Mouse (Mus musculus): ENCODE measurements around the gene Dis3l2.

Gene Dis3l2

GRCm38 (mm10) chr1:86916355-86916984, 212.9 kb downstream of the Dis3l2 start:
- DNase-seq (ENCODE audit: low read depth), result no peak

GRCm38 (mm10) chr1:86925776-86926175, 222.2 kb downstream of the Dis3l2 start:
- DNase-seq (ENCODE audit: low read depth), result no peak

DNA sequence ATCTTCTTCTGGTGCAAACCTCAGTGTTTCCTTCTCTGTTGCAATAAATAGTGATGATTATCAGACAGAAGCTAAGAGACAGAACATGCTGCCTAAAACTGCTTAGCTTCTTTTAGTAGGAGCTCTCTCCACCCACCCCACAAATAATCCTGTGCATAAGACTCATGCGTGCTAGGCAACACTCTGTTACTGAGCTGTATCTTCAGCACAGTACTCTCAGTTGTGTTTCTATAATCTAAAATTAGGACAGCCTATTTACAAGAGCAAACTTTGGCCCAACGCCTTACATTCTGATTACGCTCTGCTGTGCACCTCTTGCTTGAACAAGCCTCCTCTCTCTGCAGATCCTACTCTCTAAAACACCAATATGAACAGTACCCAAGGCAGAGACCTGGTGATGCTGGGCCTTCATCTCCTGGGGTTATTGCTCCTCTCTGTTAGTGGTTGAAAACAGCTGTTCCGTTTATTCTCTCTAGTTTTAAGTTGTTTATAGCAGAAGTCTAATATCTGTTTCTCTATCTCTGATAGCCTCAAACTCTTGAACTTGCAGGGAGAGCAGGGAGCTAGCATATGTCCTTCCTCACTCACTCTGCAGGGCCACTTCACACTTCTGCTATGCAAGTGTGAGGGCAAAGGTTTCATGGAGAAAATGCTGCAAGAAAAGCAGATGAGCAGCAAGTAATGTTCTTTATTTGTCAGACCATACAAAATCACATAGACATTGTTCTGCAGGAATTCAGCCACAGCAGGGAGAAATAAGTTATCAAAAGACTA, 228.2 kb downstream of the Dis3l2 start:
- DNase-seq (ENCODE audit: low read depth), result no peak

DNA sequence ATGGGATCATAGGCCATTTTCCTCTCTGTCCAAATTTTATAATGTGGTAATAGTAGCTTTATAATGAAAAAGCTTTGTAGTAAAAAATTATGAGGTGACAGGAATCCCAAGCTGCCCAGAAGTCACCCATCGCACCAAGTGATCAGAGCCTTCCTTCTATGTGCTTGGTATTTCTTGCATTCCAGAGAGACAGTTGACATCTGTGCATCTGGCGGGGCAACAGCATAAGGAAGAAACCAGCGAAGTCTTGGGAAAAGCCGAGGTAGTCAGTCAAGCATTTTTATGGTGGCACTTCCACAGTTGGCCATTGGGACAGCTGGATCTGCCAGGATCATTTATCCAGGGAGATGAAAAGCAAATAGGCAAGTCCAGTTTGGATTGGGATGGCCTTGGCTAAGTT, 229.2 kb downstream of the Dis3l2 start:
- no peak for DNase-seq (ENCODE audit: low read depth)

GRCm38 (mm10) chr1:86933656-86934055, 230.0 kb downstream of the Dis3l2 start:
- no peak for DNase-seq (ENCODE audit: low read depth)

- peak; percentile 21 for DNase-seq (ENCODE audit: low read depth)
Observed at GRCm38 (mm10) chr1:86951501-86952205, 248.0 kb downstream of the Dis3l2 start.

DNA sequence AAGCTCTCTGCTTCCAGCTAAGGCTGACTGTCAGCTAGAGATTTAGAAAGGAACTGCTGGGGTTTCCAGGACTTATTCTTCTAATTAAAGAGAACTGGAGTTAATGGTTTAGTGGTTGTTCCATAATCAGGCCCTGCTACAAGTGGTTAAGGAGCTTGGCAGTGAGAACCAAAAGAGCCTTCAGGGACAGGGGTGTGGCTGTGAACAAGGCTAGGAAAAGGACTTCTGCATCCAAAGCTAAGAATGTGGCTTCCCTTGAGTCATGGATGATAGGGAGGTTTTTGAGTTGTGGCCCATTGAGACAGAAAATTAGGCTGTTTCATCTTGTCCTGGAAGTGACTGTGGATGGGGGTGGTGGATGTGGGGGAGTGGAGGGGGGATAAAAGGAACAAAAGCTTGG, 252.2 kb downstream of the Dis3l2 start:
- DNase-seq (ENCODE audit: low read depth), result no peak

- DNase-seq (ENCODE audit: low read depth), result peak; percentile 57
Observed at GRCm38 (mm10) chr1:86968261-86968964, 264.8 kb downstream of the Dis3l2 start.

- DNase-seq (ENCODE audit: low read depth), result no peak
Observed at GRCm38 (mm10) chr1:86969173-86969725, 265.6 kb downstream of the Dis3l2 start.

DNA sequence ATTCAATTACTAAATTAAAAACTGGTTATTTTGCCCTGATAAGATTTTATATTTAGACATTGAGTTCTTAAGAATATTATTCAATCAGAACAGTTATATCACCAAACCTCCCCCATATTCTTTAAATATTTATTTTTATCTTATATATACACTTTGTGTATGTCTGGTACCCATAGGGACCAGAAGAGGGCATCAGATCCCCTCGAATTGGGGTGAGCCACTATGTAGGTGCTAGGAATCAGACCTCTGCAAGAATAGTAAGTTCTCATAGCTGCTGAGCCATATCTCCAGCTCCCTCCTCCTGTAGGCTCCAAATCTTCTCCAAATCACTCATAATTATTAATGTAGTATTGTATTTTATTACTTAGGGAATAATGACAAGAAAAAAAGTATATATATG, 269.1 kb downstream of the Dis3l2 start:
- DNase-seq (ENCODE audit: low read depth), result peak; percentile 43

- DNase-seq (ENCODE audit: low read depth), result no peak
Observed at GRCm38 (mm10) chr1:86977018-86977417, 273.4 kb downstream of the Dis3l2 start.

DNA sequence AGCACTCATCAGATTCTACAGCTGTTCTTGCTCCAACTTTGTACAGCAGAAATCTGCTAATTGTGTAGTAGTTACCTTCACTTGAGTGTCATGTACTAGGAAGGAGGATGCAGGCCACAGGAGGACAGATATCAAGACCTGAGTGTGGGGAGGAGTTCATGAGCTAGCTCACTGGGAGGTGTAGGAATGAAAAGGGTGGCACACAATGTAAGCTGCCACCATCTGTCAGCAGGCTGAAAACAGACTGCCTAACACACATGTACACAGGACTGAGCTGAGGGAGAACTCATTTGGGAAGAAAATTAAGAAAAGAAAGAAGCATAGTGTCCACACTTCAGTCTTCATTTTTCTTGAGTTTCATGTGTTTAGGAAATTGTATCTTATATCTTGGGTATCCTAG, 282.8 kb downstream of the Dis3l2 start:
- DNase-seq (ENCODE audit: low read depth), result no peak

- DNase-seq (ENCODE audit: low read depth), result no peak
Observed at GRCm38 (mm10) chr1:86992849-86993248, 289.2 kb downstream of the Dis3l2 start.

GRCm38 (mm10) chr1:86994023-86994422, 290.4 kb downstream of the Dis3l2 start:
- DNase-seq (ENCODE audit: low read depth), result no peak

DNA sequence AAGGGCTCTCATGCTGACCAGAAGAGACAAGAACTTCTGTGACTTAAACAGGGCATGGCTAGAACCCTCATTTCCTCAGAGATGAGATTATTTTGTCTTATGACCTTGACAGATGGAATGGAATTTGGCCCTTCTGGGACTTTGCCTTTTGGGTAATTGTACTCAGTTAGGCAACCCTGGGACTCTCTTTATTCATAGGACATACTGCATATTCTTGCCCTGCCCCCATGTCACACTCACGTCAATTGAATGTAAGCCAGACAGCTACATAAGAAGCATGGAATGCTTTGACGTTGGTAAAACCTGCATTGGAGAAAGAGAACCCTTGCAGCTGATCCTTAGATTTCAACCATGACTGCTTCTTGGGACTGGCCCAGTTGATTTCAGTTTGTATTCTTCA, 294.4 kb downstream of the Dis3l2 start:
- no peak for DNase-seq (ENCODE audit: low read depth)

GRCm38 (mm10) chr1:87001365-87001764, 297.8 kb downstream of the Dis3l2 start:
- DNase-seq (ENCODE audit: low read depth), result peak; percentile 13

GRCm38 (mm10) chr1:87002545-87003168, 299.0 kb downstream of the Dis3l2 start:
- DNase-seq (ENCODE audit: low read depth), result no peak

- no peak for DNase-seq (ENCODE audit: low read depth)
Observed at GRCm38 (mm10) chr1:87003169-87003552, 299.6 kb downstream of the Dis3l2 start.

DNA sequence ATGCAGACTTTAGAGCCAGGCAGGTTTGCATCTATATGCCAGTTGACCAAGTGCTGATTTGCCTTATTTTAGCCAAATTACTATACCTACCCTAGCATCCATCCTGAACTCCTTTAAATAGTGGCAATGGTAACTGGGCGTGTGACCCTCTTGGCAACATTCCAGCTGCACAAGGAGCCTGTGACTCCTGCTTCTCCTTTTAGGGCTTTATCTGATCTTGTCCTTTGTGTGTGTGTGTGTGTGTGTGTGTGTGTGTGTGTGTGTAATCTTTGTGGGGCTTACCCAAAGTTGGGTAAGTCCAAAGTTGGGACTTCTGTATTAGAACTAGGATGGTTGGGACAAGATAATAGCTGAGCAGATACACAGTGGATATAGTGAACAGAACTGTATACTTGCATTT, 302.8 kb downstream of the Dis3l2 start:
- peak; percentile 59 for DNase-seq (ENCODE audit: low read depth)

- no peak for DNase-seq (ENCODE audit: low read depth)
Observed at GRCm38 (mm10) chr1:87008211-87008610, 304.6 kb downstream of the Dis3l2 start.

- no peak for DNase-seq (ENCODE audit: low read depth)
Observed at GRCm38 (mm10) chr1:87009156-87009555, 305.5 kb downstream of the Dis3l2 start.
